Mouse (Mus musculus): ENCODE measurements at regions not wholly inside any gene's neighbourhood (a gene's known extent, or its start where the extent isn't known, plus 50 kb on each side); places are given as distances from the start of the nearest gene placed in this dataset.
A peak's percentile ranks its signal among the peaks of the same experiment; 100 is the strongest.

DNA sequence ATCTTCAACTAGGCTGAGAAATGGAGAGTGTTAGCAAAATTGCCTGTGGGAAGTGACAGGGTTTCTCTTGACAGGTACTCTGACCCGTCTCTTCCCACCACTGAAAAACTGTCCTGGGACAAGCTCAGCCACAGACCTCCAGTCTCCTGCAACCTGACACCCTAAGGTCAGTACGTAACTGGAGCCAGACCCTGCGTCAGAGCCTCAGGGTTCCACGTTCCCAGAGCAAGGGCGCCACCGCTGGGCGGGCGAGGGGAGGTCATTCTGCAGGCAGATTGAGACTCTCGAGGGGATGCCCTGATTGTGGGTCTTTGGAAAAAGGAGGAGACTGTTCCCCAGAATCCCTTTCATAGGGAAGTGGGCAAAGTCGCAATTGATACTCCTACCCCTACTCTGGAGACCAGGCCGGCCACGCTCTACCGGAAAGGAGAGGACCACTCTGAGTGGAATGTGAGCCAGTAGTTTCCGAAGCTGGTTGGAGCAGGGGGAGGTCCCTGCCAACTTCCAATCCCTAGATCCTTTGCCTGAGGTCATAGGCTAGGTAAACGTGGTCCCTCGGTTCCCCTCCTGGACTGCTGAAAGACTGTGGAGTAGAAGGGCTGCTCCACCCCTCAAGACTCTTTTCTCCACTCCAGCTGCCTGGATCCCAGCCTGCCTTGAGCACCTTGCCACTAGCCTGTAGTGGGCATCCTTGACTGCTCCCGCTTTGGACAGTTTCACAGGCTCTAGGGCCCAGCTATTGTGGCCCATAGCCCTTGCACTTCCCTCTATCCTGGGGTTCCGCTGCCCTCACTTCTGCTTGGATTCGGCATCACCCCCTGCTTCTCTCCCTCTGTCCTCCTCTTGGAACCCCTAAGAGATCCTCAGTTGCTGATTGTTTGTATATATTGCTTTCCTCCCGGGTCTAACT lies 61.0 kb upstream of the Lpcat1 start:
- no peak for DNase-seq (ENCODE audit: low read depth, low spot score)

DNA sequence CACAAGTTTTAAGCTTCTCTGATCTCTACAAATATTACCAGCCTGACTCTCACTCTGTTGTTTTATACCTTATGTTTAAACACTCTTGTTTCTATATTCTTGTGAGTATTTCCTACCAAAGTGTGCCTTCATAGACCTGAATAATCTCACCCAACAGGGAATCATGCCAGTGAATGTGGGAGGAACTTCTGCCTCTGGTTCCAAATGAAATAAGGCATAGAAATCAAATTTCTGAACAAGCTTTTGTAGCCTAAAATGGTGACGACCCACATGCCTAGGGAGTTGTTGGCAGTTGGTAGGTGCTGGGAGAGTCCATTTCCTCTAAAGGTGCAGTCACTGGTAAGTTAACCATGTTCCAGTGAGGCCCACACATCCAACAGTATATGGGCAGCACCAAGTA lies 66.1 kb upstream of the Lpcat1 start:
- no peak for DNase-seq (ENCODE audit: low read depth, low spot score)

DNA sequence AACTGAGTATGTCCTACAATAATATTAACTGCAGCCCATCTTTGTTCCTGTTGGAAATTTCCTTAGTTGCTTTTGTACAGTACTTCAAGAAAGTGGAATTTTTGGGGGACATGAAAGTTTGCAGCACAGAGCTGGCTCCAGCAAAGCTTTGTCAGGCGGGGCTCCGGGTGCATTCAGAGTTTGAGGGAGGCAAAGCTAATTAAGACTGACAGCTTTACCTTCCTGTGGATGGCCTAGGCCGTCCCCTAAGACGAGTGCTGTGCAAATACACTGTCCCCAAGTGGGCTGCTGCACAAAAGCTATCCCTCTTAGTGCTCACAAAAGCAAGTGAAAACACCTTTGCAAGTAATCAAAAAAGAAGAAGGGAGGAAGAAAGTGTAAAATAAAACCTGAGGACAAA lies 68.7 kb upstream of the Ndufs6 start:
- no peak for DNase-seq (ENCODE audit: low read depth, low spot score)

DNA sequence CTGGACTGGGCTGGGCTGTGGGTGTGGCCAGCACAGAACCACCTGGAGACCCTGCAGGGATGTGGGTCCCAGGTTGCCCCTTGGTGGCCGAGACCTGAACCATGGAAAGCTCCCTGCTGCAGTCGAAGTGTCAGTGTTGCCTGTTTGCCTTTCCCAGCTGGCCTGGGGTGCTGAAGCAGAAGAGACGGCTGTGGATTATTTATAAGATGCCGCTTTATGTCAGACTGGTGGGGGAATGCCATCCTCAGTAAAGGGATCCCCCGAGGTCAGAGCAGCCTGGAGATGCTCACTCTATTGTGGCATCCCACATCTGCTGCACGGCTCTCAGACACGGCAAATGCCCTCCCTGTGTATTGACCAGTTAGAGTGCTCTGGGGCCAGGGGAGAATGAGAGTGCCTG lies 67.5 kb upstream of the Ndufs6 start:
- no peak for DNase-seq (ENCODE audit: low read depth, low spot score)

DNA sequence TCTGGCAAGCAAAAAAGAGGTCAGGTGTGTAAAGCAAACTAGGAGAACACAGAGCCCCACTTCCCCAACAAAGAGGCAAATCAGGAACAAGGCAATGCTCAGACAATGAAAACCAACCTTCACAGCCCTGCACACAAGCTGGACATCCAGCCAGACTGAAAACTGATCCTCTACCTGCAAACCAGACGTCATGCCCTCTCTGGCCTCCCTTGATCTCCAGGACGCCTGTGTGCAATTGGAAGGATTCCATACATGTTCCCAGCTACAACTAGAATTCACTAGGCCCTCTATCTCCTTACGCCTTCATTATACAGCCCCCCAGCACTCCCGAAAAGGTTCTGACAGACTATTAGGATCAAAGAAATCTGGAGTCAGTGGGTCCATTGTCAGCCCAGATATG lies 60.7 kb upstream of the Ndufs6 start:
- no peak for DNase-seq (ENCODE audit: low read depth, low spot score)

DNA sequence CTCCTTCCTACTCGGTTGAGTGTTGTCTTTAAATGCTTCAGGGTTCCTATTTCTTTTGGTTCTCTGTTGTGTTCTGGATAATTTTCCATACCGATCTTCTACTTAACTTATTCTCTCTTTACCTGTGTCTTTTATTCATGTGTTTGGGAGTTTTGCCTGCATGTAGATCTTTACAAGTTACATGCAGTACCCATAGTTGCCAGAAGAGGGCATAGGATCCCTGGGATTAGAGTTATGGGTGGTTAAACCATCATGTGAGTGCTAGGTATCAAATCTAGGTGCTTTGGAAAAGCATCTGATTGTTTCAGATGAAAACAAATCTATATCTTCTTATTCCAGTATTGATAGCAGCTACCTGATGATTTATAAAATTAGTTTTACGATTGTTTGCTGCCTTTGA lies 55.2 kb upstream of the Ndufs6 start:
- DNase-seq (ENCODE audit: low read depth, low spot score) = peak; percentile 62
